Mouse (Mus musculus): Measurements from ENCODE around the gene Mrpl23.

GRCm38 (mm10) chr7:142532671-142533058 is at the start of gene Mrpl23:
- no peak for TF ChIP-seq MYOD1 (IDR thresholded peaks at IDR 0.05; ENCODE audit: control insufficient read depth in 1 of 3, insufficient read length in 2 of 3, low read depth in 2 of 3)
- no peak for TF ChIP-seq POLR2A (IDR thresholded peaks at IDR 0.05; ENCODE audit: insufficient read length, low read depth)
- no peak for TF ChIP-seq TCF12 (IDR thresholded peaks at IDR 0.05; ENCODE audit: insufficient read depth, poor library complexity, severe bottlenecking)
- no peak for TF ChIP-seq POLR2AphosphoS2 (IDR thresholded peaks at IDR 0.05; ENCODE audit: insufficient read length, low read depth)
- no peak for TF ChIP-seq USF1 (IDR thresholded peaks at IDR 0.05; ENCODE audit: low read depth)
- no peak for TF ChIP-seq MAX (IDR thresholded peaks at IDR 0.05; ENCODE audit: low read depth)
- TF ChIP-seq E2F4 (IDR thresholded peaks at IDR 0.05; ENCODE audit: insufficient read depth): no peak
- TF ChIP-seq CEBPB (IDR thresholded peaks at IDR 0.05; ENCODE audit: insufficient read depth, poor library complexity, severe bottlenecking): no peak
- no peak for TF ChIP-seq SRF (IDR thresholded peaks at IDR 0.05; ENCODE audit: control insufficient read depth, insufficient read length, low read depth)
- no peak for TF ChIP-seq MYOG (IDR thresholded peaks at IDR 0.05; ENCODE audit: control insufficient read depth in 1 of 3, insufficient read depth in 1 of 3, insufficient read length in 2 of 3, low read depth in 2 of 3)
